Mouse (Mus musculus) frontal cortex, postnatal 10 days (tissue): Measurements from ENCODE around the gene Fbxo21.

ENCODE experiments used
- DNase-seq, 2 experiments: peaks; one replicate each; pipeline ENCODE4 v3.0.0; 2022; ENCODE audit warnings: low spot score in 2 of 2, mixed read lengths in 1 of 2

Fbxo21 gene

GRCm38 (mm10) chr5:118044907-118045306, 68.4 kb downstream of the Fbxo21 start:
- no peak for DNase-seq

DNA sequence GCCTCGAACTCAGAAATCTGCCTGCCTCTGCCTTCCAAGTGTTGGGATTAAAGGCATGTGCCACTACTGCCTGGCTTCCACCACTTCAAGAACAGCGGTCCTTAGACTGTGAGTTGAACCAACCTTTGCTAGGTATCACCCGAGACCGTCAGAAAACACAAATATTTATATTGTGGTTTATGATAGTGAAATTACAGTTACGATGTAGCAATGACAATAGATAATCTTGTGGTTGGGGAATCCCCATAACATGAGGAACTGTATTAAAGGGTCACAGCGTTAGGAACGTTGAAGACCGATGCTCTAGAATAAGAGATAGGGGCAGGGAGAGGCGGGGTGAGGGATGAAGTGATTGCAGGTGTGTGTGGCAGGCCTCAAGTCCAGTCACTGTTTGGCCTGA, 68.9 kb downstream of the Fbxo21 start:
- no peak for DNase-seq

- DNase-seq, result no peak
Measured at GRCm38 (mm10) chr5:118047091-118047757, 70.7 kb downstream of the Fbxo21 start.

- no peak for DNase-seq
Measured at GRCm38 (mm10) chr5:118048412-118048811, 71.9 kb downstream of the Fbxo21 start.

DNA sequence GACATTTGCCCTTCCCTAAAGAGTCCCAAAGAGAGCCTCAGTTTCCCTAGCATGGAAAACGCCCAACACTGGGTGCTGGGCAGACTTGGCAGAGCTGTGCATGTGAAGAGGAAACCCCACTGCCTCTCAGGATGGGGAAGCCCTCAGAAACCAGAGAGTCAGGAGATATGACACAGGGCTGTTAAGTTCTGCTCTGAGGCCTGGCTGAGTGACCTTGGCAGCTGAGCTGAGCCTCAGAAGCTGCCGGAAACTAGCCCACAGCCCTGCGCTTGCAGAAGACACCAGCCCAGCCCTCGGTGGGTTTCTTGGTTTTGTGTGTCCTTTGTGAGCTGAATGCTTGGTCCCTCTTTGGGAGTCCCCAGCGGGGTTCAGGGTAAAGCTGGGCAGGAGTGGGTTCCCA, 72.4 kb downstream of the Fbxo21 start:
- no peak for DNase-seq

GRCm38 (mm10) chr5:118050743-118051142, 74.2 kb downstream of the Fbxo21 start:
- DNase-seq, result no peak

GRCm38 (mm10) chr5:118051981-118052662, 75.6 kb downstream of the Fbxo21 start:
- DNase-seq, result no peak

- DNase-seq, result no peak
Measured at GRCm38 (mm10) chr5:118053205-118053604, 76.7 kb downstream of the Fbxo21 start.

DNA sequence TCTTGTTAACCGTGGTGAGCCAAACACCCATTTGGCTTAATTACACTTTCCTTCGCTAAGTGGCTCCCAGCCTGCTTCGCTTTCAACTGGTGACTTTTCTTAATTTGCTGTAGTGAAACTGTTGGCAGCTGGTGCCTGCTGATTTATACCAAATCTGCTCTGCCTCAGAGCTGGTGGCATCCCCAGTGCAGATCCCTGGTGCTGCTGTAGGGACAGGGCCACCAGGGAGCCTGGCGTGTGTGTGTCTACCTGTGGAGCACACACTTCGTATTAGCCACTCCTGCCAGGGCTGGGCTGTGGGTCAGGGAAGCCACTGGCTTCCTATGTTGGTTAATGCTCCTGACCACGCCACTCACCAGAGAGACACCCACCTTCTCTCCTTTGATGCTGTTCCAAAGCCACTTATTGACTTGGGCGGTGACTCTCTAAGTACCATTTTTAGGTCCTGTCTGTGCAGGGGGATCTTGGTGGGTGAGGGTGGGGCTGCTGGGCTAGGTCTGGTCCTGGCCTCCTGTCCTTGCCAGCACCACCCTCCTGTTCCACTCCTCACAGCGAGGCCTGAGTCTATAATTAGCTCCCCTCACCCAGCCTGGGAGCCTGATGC, 81.1 kb downstream of the Fbxo21 start:
- DNase-seq, result no peak

GRCm38 (mm10) chr5:118058858-118059257, 82.3 kb downstream of the Fbxo21 start:
- DNase-seq, result no peak

- DNase-seq, result no peak
Measured at GRCm38 (mm10) chr5:118059646-118060045, 83.1 kb downstream of the Fbxo21 start.
